Mouse (Mus musculus): Measurements from ENCODE around the gene Thra.

DNA sequence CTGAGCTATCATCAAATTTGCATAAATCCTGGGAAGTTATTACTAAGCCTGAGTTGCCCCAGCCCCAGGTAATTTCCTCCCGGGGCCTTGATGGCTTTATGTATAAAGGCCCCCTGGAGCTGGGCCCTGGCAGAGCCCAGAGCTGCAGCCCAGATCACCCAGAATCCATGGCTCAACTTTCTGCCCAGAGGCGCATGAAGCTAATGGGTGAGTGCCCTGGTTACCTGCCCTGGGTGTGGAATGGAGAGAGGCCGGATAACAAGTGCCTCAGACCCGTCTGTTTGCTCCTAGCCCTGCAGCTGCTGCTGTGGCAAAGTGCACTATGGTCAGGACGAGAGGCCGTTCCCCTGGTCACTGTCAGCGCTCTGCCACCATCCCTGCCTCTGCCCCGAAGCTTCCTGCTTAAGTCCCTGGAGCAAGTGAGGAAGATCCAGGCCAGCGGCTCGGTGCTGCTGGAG lies 39.2 kb upstream of the Thra start, which contains the start of gene Csf3:
- TF ChIP-seq POLR2A (IDR thresholded peaks at IDR 0.05; ENCODE audit: low read depth, low read length) (no peak), CTCF (IDR thresholded peaks at IDR 0.05; ENCODE audit: extremely low read depth, insufficient read depth, insufficient read length, insufficient replicate concordance) (no peak)

Measured in spleen, adult 2 months (tissue).